ENCODE assay signal across 9 mouse cellular contexts in the genomic region with DNA sequence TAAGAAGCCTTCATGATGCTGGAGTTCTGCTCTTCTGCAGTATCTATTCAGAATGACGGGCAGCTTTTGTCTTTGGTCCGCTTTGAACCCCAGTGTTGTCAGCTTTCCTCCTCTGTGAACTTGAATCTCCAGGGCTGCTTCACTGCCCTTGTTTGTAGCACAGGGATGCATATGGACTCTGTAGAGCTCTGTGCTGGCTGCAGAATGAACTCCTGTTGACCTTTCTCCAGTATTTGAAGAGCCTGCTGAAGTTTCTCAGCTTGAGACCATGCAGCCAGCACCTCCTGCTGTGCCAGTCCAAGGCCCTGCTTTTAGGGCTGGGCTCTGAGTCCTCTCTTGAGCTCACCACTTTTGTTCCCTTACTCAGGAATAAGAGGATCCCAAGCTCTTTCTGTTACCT. TPM values are rescaled to one million over a fixed set of nuclear protein-coding genes. Genes with fewer than 3 reads are reported as not detected.
DNase-seq lines count a peak whose midpoint lies in the region; ATAC-seq and TF ChIP-seq lines count a peak whose summit lies in the region.
"Had no signal": no experiment of that assay in that cellular context is flagged by ENCODE, and none has a peak within 500 bp of the region (broad histone marks: within the 10 kb centered on the region; RNA-seq: fewer than 3 reads in every experiment).

No protein-coding gene starts in this region.

- H3K9ac ChIP-seq in liver, adult 2 months (ENCODE audit: low read depth, low read length) = no peak overlapping the region
- no peak overlapping the region for H3K9ac ChIP-seq in embryonic facial prominence, embryonic 12.5 days
- H3K9ac ChIP-seq in intestine, postnatal 0 days (ENCODE audit: low read depth, low read length) = no peak overlapping the region
- no peak overlapping the region for H3K9ac ChIP-seq in neural tube, embryonic 15.5 days (replicated peaks)

- TF ChIP-seq CTCF in liver, adult 2 months (IDR thresholded peaks at IDR 0.05; ENCODE audit: low read depth, low read length) = no peak
- TF ChIP-seq CTCF in intestine, postnatal 0 days (IDR thresholded peaks at IDR 0.05; ENCODE audit: low read depth) = no peak

- peak overlapping the region; percentile 19 for H3K27ac ChIP-seq in liver, adult 2 months (replicated peaks; ENCODE audit: insufficient read depth, low read depth, low read length)
- H3K27ac ChIP-seq in embryonic facial prominence, embryonic 12.5 days = peak overlapping the region; percentile 47; the same call in 1 of the 2 replicates
- H3K27ac ChIP-seq in intestine, postnatal 0 days (ENCODE audit: low read depth, low read length) = no peak overlapping the region; the same call in 1 of the 2 replicates
- H3K27ac ChIP-seq in neural tube, embryonic 15.5 days (replicated peaks) = no peak overlapping the region

- intact Hi-C loops in left cerebral cortex, postnatal 36 days (cut with DNase I) = no loop called here

- DNase-seq in liver, adult 2 months (ENCODE audit: extremely low read depth, low read depth, low spot score) = no peak
- no peak for DNase-seq in liver
- no peak for DNase-seq in ovary, postnatal 10 days (ENCODE audit: low spot score)
- DNase-seq in right cerebral cortex, adult 18-20 months = no peak
- DNase-seq in left cerebral cortex, postnatal 36 days (ENCODE audit: low spot score in 2 of 2) = no peak
- DNase-seq: layer of hippocampus, postnatal 36 days had no signal

- H3K9me3 ChIP-seq in embryonic facial prominence, embryonic 12.5 days = no peaks in the 10 kb centered on the region
- no peaks in the 10 kb centered on the region for H3K9me3 ChIP-seq in intestine, postnatal 0 days (ENCODE audit: control insufficient read depth)
- no peaks in the 10 kb centered on the region for H3K9me3 ChIP-seq in neural tube, embryonic 15.5 days (replicated peaks)

- no peaks in the 10 kb centered on the region for H3K36me3 ChIP-seq in liver, adult 2 months (ENCODE audit: control insufficient read depth, insufficient read depth, low read length)
- H3K36me3 ChIP-seq in embryonic facial prominence, embryonic 12.5 days = no peaks in the 10 kb centered on the region
- no peaks in the 10 kb centered on the region; the same call in 1 of the 2 replicates for H3K36me3 ChIP-seq in intestine, postnatal 0 days (ENCODE audit: control insufficient read depth, insufficient read depth)
- no peaks in the 10 kb centered on the region for H3K36me3 ChIP-seq in neural tube, embryonic 15.5 days

- no peaks in the 10 kb centered on the region for H3K27me3 ChIP-seq in liver, adult 2 months (ENCODE audit: control insufficient read depth, insufficient read depth, low read length)
- no peaks in the 10 kb centered on the region for H3K27me3 ChIP-seq in embryonic facial prominence, embryonic 12.5 days
- H3K27me3 ChIP-seq in intestine, postnatal 0 days (replicated peaks; ENCODE audit: control insufficient read depth, insufficient read depth, low read length) = no peaks in the 10 kb centered on the region
- no peaks in the 10 kb centered on the region for H3K27me3 ChIP-seq in neural tube, embryonic 15.5 days (replicated peaks)

- peak overlapping the region; percentile 79 for H3K4me2 ChIP-seq in embryonic facial prominence, embryonic 12.5 days (replicated peaks)
- peak overlapping the region; percentile 37; the same call in 1 of the 2 replicates for H3K4me2 ChIP-seq in intestine, postnatal 0 days (replicated peaks; ENCODE audit: low read depth)
- H3K4me2 ChIP-seq in neural tube, embryonic 15.5 days = peak overlapping the region; percentile 3

- H3K79me2 ChIP-seq in liver, adult 2 months (ENCODE audit: control insufficient read depth, insufficient read depth, low read length) = peaks cover 42% of the 10 kb centered on the region

- ATAC-seq in embryonic facial prominence, embryonic 12.5 days (ENCODE audit: insufficient number of reproducible peaks, insufficient read depth, low FRiP score, low TSS enrichment) = no peak
- no peak for ATAC-seq in intestine, postnatal 0 days
- ATAC-seq in neural tube, embryonic 15.5 days (ENCODE audit: low FRiP score) = no peak

- TF ChIP-seq POLR2A in liver, adult 2 months (IDR thresholded peaks at IDR 0.05; ENCODE audit: extremely low read depth, insufficient read depth, low read length) = no peak

- 84% methylated on average over 2 of the region's 2 CpGs for WGBS in liver, adult 2 months
- 18% methylated on average over 2 of the region's 2 CpGs for WGBS in embryonic facial prominence, embryonic 12.5 days
- 44% methylated on average over 2 of the region's 2 CpGs for WGBS in intestine, postnatal 0 days
- WGBS in neural tube, embryonic 15.5 days = 8% methylated on average over 2 of the region's 2 CpGs

- H3K4me3 ChIP-seq in liver, adult 2 months (ENCODE audit: insufficient read depth, low read depth, low read length) = no peak overlapping the region
- H3K4me3 ChIP-seq in embryonic facial prominence, embryonic 12.5 days = peak overlapping the region; percentile 9; the same call in 1 of the 2 replicates
- no peak overlapping the region for H3K4me3 ChIP-seq in intestine, postnatal 0 days (ENCODE audit: low read depth, low read length)
- no peak overlapping the region for H3K4me3 ChIP-seq in neural tube, embryonic 15.5 days (replicated peaks)

- peaks cover 23% of the 10 kb centered on the region for H3K4me1 ChIP-seq in liver, adult 2 months (ENCODE audit: control insufficient read depth, insufficient read depth, low read length)
- H3K4me1 ChIP-seq in embryonic facial prominence, embryonic 12.5 days = peaks cover 54% of the 10 kb centered on the region
- H3K4me1 ChIP-seq in intestine, postnatal 0 days (replicated peaks; ENCODE audit: control insufficient read depth, insufficient read depth, low read length) = peaks cover 12% of the 10 kb centered on the region; the same call in 1 of the 2 replicates
- peaks cover 54% of the 10 kb centered on the region for H3K4me1 ChIP-seq in neural tube, embryonic 15.5 days

RNA-seq across cellular contexts. Expression of gene Qrfp, which starts 47.5 kb away (rescaled TPM):
- not detected in 2 replicates for total RNA-seq in liver, adult 2 months (2014; rRNA removed)
- not detected in 2 replicates for polyA plus RNA-seq in liver, adult 2 months (2012; rRNA removed)
- 0.15 and 0.18 TPM in 2 replicates for polyA plus RNA-seq in embryonic facial prominence, embryonic 12.5 days (2016; fragmentation: Nextera tagmentation; extraction: Ambion mirVana)
- 0.12 and 0.18 TPM in 2 replicates for polyA plus RNA-seq in intestine, postnatal 0 days (2015; fragmentation: Nextera tagmentation; extraction: Ambion mirVana)
- 0.23 TPM in 1 of 2 replicates, not detected in the other for polyA plus RNA-seq in neural tube, embryonic 15.5 days (2015; fragmentation: Nextera tagmentation; extraction: Ambion mirVana)
- total RNA-seq in left cerebral cortex, postnatal 36 days (2021) = not detected
- total RNA-seq: layer of hippocampus, postnatal 36 days had no signal

Comparison
In these comparisons a context has a peak if more than half of its experiments do, and no peak if none do; other contexts are left out.
1. H3K27ac ChIP-seq: peak in liver, adult 2 months (single experiment) and embryonic facial prominence, embryonic 12.5 days (single experiment); none in intestine, postnatal 0 days (single experiment) and neural tube, embryonic 15.5 days (single experiment).
2. H3K4me2 ChIP-seq: peak in every context shown above with its lines; median percentile 79 in embryonic facial prominence, embryonic 12.5 days; 37 in intestine, postnatal 0 days; 3 in neural tube, embryonic 15.5 days.